Mouse (Mus musculus): Measurements from ENCODE around the gene Ntpcr. TPM values are rescaled to one million over a fixed set of nuclear protein-coding genes. Genes with fewer than 3 reads are reported as not detected.
A peak's percentile ranks its signal among the peaks of the same experiment; 100 is the strongest.

The Ntpcr gene
- 10 to 100 TPM; 18.8 to 21.4 TPM for total RNA-seq (2021)
- long read RNA-seq, experiment 1, transcript Ntpcr-201 (5 exons, 1,155 nt): major isoform, 6 of 13 reads
- long read RNA-seq, experiment 1, partial matches to known transcripts: 1 of 13 reads
- long read RNA-seq, experiment 1, other reads (novel, unspliced or antisense): 6 of 13 reads
- long read RNA-seq, experiment 2, transcript Ntpcr-201 (5 exons, 1,155 nt): major isoform, 19 of 41 reads
- long read RNA-seq, experiment 2, partial matches to known transcripts: 2 of 41 reads
- long read RNA-seq, experiment 2, other reads (novel, unspliced or antisense): 17 of 41 reads

- DNase-seq (ENCODE audit: low spot score in 2 of 2): no peak
These were observed at the start of gene Ntpcr for GRCm38 (mm10) chr8:125729746-125730145. Gene Ntpcr, plus strand, starts transcription at chr8:125729963.

- no peak for DNase-seq (ENCODE audit: low spot score in 2 of 2)
These were observed 48.8 kb upstream of the Ntpcr start for GRCm38 (mm10) chr8:125680851-125681408.

- DNase-seq (ENCODE audit: low spot score in 2 of 2): no peak
These were observed 44.5 kb upstream of the Ntpcr start for GRCm38 (mm10) chr8:125685216-125685760.

- DNase-seq (ENCODE audit: low spot score in 2 of 2): no peak
These were observed 43.4 kb upstream of the Ntpcr start for GRCm38 (mm10) chr8:125686221-125686865.

GRCm38 (mm10) chr8:125690166-125690915 is 39.4 kb upstream of the Ntpcr start:
- no peak for DNase-seq (ENCODE audit: low spot score in 2 of 2)

GRCm38 (mm10) chr8:125690961-125691360 is 38.8 kb upstream of the Ntpcr start:
- DNase-seq (ENCODE audit: low spot score in 2 of 2): no peak

- no peak for DNase-seq (ENCODE audit: low spot score in 2 of 2)
These were observed 37.3 kb upstream of the Ntpcr start for GRCm38 (mm10) chr8:125692447-125692846.

GRCm38 (mm10) chr8:125693197-125693596 is 36.6 kb upstream of the Ntpcr start:
- DNase-seq (ENCODE audit: low spot score in 2 of 2): no peak

GRCm38 (mm10) chr8:125695951-125696350 is 33.8 kb upstream of the Ntpcr start:
- DNase-seq (ENCODE audit: low spot score in 2 of 2): no peak

GRCm38 (mm10) chr8:125699391-125700025 is 30.3 kb upstream of the Ntpcr start:
- DNase-seq (ENCODE audit: low spot score in 2 of 2): no peak

GRCm38 (mm10) chr8:125700407-125700806 is 29.4 kb upstream of the Ntpcr start:
- DNase-seq (ENCODE audit: low spot score in 2 of 2): no peak

- DNase-seq (ENCODE audit: low spot score in 2 of 2): peak in 1 of 2 experiments; percentile 40
These were observed 26.8 kb upstream of the Ntpcr start for GRCm38 (mm10) chr8:125702868-125703473.

GRCm38 (mm10) chr8:125704434-125704833 is 25.3 kb upstream of the Ntpcr start:
- DNase-seq (ENCODE audit: low spot score in 2 of 2): no peak

GRCm38 (mm10) chr8:125705816-125706215 is 23.9 kb upstream of the Ntpcr start:
- no peak for DNase-seq (ENCODE audit: low spot score in 2 of 2)

GRCm38 (mm10) chr8:125709171-125709570 is 20.6 kb upstream of the Ntpcr start:
- DNase-seq (ENCODE audit: low spot score in 2 of 2): no peak

- DNase-seq (ENCODE audit: low spot score in 2 of 2): no peak
These were observed 18.2 kb upstream of the Ntpcr start for GRCm38 (mm10) chr8:125711514-125711913.

GRCm38 (mm10) chr8:125716211-125716610 is 13.6 kb upstream of the Ntpcr start:
- no peak for DNase-seq (ENCODE audit: low spot score in 2 of 2)

GRCm38 (mm10) chr8:125716613-125717012 is 13.2 kb upstream of the Ntpcr start:
- no peak for DNase-seq (ENCODE audit: low spot score in 2 of 2)

GRCm38 (mm10) chr8:125718914-125719313 is 10.8 kb upstream of the Ntpcr start:
- DNase-seq (ENCODE audit: low spot score in 2 of 2): no peak

GRCm38 (mm10) chr8:125722675-125723074 is 7.1 kb upstream of the Ntpcr start:
- DNase-seq (ENCODE audit: low spot score in 2 of 2): no peak

GRCm38 (mm10) chr8:125723437-125723836 is 6.3 kb upstream of the Ntpcr start:
- DNase-seq (ENCODE audit: low spot score in 2 of 2): no peak
